Mouse (Mus musculus) G1E (cell line): ENCODE measurements around the gene Mok.

Experiments used
- CTCF ChIP-seq: IDR thresholded peaks from 2 replicates; pipeline ENCODE4 v1.5.1; 2012; ENCODE audit warnings: low read depth, low read length, inconsistent platforms, mixed read lengths
- GATA1 ChIP-seq: IDR thresholded peaks from 2 replicates; pipeline ENCODE4 v1.6.1; 2012; ENCODE audit warnings: borderline replicate concordance, low read length, inconsistent platforms, mixed read lengths

- TF ChIP-seq CTCF (no peak), GATA1 (no peak)
Measured at GRCm38 (mm10) chr12:110790580-110790979, 50.2 kb downstream of the Mok start.
